Mouse (Mus musculus): ENCODE data around the gene Lrrfip1. TPM values are rescaled to one million over a fixed set of nuclear protein-coding genes. Genes with fewer than 3 reads are reported as not detected.

Lrrfip1 gene
- polyA plus RNA-seq, 1 experiment from 2014 or later = 69.2 TPM

- H3K4me3 ChIP-seq (ENCODE audit: low read length) = no peak overlapping the region
- H3K4me2 ChIP-seq (ENCODE audit: low read depth, low read length) = no peak overlapping the region
- H3K27me3 ChIP-seq (replicated peaks; ENCODE audit: control insufficient read depth, insufficient read depth, low read length) = no peaks in the 10 kb centered on the region
- H3K9ac ChIP-seq (ENCODE audit: low read depth, low read length) = no peak overlapping the region
- peaks cover 17% of the 10 kb centered on the region for H3K36me3 ChIP-seq (ENCODE audit: control insufficient read depth, insufficient read depth, low read length)
- 90% methylated on average over 4 of the region's 4 CpGs for WGBS
- no peak overlapping the region for H3K27ac ChIP-seq (ENCODE audit: low read length)
- no peak for ATAC-seq
- H3K9me3 ChIP-seq (ENCODE audit: control insufficient read depth, low read length) = peaks cover 6% of the 10 kb centered on the region; the same call in 1 of the 2 replicates
- no peaks in the 10 kb centered on the region for H3K4me1 ChIP-seq (ENCODE audit: control insufficient read depth, insufficient read depth, low read length)
These were observed 130.3 kb downstream of the Lrrfip1 start for GRCm38 (mm10) chr1:91128849-91129248.

- ATAC-seq = no peak
- no peaks in the 10 kb centered on the region for H3K4me1 ChIP-seq (ENCODE audit: control insufficient read depth, insufficient read depth, low read length)
These were observed 138.5 kb downstream of the Lrrfip1 start for GRCm38 (mm10) chr1:91137036-91137435.

GRCm38 (mm10) chr1:91144813-91145212 is 146.3 kb downstream of the Lrrfip1 start, which contains the start of gene Rbm44:
Gene Rbm44, plus strand, starts transcription at chr1:91145089.
- no peak within 1 kb of the TSS for H3K9ac ChIP-seq (ENCODE audit: low read depth, low read length)
- H3K27me3 ChIP-seq (replicated peaks; ENCODE audit: control insufficient read depth, insufficient read depth, low read length) = no peaks in the 10 kb centered on the region
- H3K36me3 ChIP-seq (ENCODE audit: control insufficient read depth, insufficient read depth, low read length) = no peaks in the 10 kb centered on the region
- no peaks in the 10 kb centered on the region for H3K4me1 ChIP-seq (ENCODE audit: control insufficient read depth, insufficient read depth, low read length)
- no peak within 1 kb of the TSS for H3K4me3 ChIP-seq (ENCODE audit: low read length)
- H3K9me3 ChIP-seq (ENCODE audit: control insufficient read depth, low read length) = no peaks in the 10 kb centered on the region
- ATAC-seq = no peak
- 61% methylated on average over 20 of the region's 20 CpGs for WGBS
- H3K27ac ChIP-seq (ENCODE audit: low read length) = no peak within 1 kb of the TSS
- no peak within 1 kb of the TSS for H3K4me2 ChIP-seq (ENCODE audit: low read depth, low read length)

More at GRCm38 (mm10) chr1:91137036-91137435, 138.5 kb downstream of the Lrrfip1 start:
- H3K4me2 ChIP-seq (ENCODE audit: low read depth, low read length) = no peak overlapping the region
- 80% methylated on average over 2 of the region's 2 CpGs for WGBS
- no peaks in the 10 kb centered on the region for H3K9me3 ChIP-seq (ENCODE audit: control insufficient read depth, low read length)
- no peak overlapping the region for H3K27ac ChIP-seq (ENCODE audit: low read length)
- no peak overlapping the region for H3K9ac ChIP-seq (ENCODE audit: low read depth, low read length)
- H3K36me3 ChIP-seq (ENCODE audit: control insufficient read depth, insufficient read depth, low read length) = no peaks in the 10 kb centered on the region
- H3K27me3 ChIP-seq (replicated peaks; ENCODE audit: control insufficient read depth, insufficient read depth, low read length) = no peaks in the 10 kb centered on the region
- H3K4me3 ChIP-seq (ENCODE audit: low read length) = no peak overlapping the region

GRCm38 (mm10) chr1:91151509-91151908 is 153.0 kb downstream of the Lrrfip1 start:
- Histone ChIP-seq H3K9ac (ENCODE audit: low read depth, low read length) (no peak overlapping the region), H3K27ac (ENCODE audit: low read length) (no peak overlapping the region), H3K36me3 (ENCODE audit: control insufficient read depth, insufficient read depth, low read length) (no peaks in the 10 kb centered on the region), H3K4me2 (ENCODE audit: low read depth, low read length) (no peak overlapping the region), H3K4me3 (ENCODE audit: low read length) (no peak overlapping the region), H3K4me1 (ENCODE audit: control insufficient read depth, insufficient read depth, low read length) (no peaks in the 10 kb centered on the region), H3K9me3 (ENCODE audit: control insufficient read depth, low read length) (no peaks in the 10 kb centered on the region), H3K27me3 (replicated peaks; ENCODE audit: control insufficient read depth, insufficient read depth, low read length) (no peaks in the 10 kb centered on the region)
- no peak for ATAC-seq
- 61% methylated on average over 2 of the region's 2 CpGs for WGBS

- Histone ChIP-seq H3K27me3 (replicated peaks; ENCODE audit: control insufficient read depth, insufficient read depth, low read length) (no peaks in the 10 kb centered on the region), H3K27ac (ENCODE audit: low read length) (no peak overlapping the region), H3K4me1 (ENCODE audit: control insufficient read depth, insufficient read depth, low read length) (no peaks in the 10 kb centered on the region), H3K9me3 (ENCODE audit: control insufficient read depth, low read length) (no peaks in the 10 kb centered on the region), H3K9ac (ENCODE audit: low read depth, low read length) (no peak overlapping the region), H3K4me2 (ENCODE audit: low read depth, low read length) (no peak overlapping the region), H3K4me3 (ENCODE audit: low read length) (no peak overlapping the region), H3K36me3 (ENCODE audit: control insufficient read depth, insufficient read depth, low read length) (no peaks in the 10 kb centered on the region)
- WGBS = 78% methylated on average over 6 of the region's 6 CpGs
- ATAC-seq = no peak
These were observed 168.3 kb downstream of the Lrrfip1 start for GRCm38 (mm10) chr1:91166798-91167197.

GRCm38 (mm10) chr1:91169157-91169556 is 170.6 kb downstream of the Lrrfip1 start:
- no peak for ATAC-seq
- WGBS = 86% methylated on average over 4 of the region's 4 CpGs
- H3K36me3 ChIP-seq (ENCODE audit: control insufficient read depth, insufficient read depth, low read length) = no peaks in the 10 kb centered on the region

GRCm38 (mm10) chr1:91174796-91175195 is 176.3 kb downstream of the Lrrfip1 start:
- Histone ChIP-seq H3K36me3 (ENCODE audit: control insufficient read depth, insufficient read depth, low read length) (no peaks in the 10 kb centered on the region), H3K27ac (ENCODE audit: low read length) (no peak overlapping the region), H3K27me3 (replicated peaks; ENCODE audit: control insufficient read depth, insufficient read depth, low read length) (0 out of 2 replicates have a peak, but pooled peaks cover 5% of the 10 kb centered on the region), H3K4me2 (ENCODE audit: low read depth, low read length) (no peak overlapping the region), H3K4me3 (ENCODE audit: low read length) (no peak overlapping the region), H3K9me3 (ENCODE audit: control insufficient read depth, low read length) (no peaks in the 10 kb centered on the region), H3K4me1 (ENCODE audit: control insufficient read depth, insufficient read depth, low read length) (peaks cover 2% of the 10 kb centered on the region), H3K9ac (ENCODE audit: low read depth, low read length) (no peak overlapping the region)
- no peak for ATAC-seq
- 91% methylated on average over 5 of the region's 5 CpGs for WGBS

More at GRCm38 (mm10) chr1:91169157-91169556, 170.6 kb downstream of the Lrrfip1 start:
- no peak overlapping the region for H3K4me2 ChIP-seq (ENCODE audit: low read depth, low read length)
- no peak overlapping the region for H3K4me3 ChIP-seq (ENCODE audit: low read length)
- H3K9me3 ChIP-seq (ENCODE audit: control insufficient read depth, low read length) = no peaks in the 10 kb centered on the region
- H3K9ac ChIP-seq (ENCODE audit: low read depth, low read length) = no peak overlapping the region
- no peaks in the 10 kb centered on the region for H3K4me1 ChIP-seq (ENCODE audit: control insufficient read depth, insufficient read depth, low read length)
- no peak overlapping the region for H3K27ac ChIP-seq (ENCODE audit: low read length)
- H3K27me3 ChIP-seq (replicated peaks; ENCODE audit: control insufficient read depth, insufficient read depth, low read length) = no peaks in the 10 kb centered on the region

- Histone ChIP-seq H3K27ac (ENCODE audit: low read length) (no peak overlapping the region), H3K9ac (ENCODE audit: low read depth, low read length) (no peak overlapping the region), H3K36me3 (ENCODE audit: control insufficient read depth, insufficient read depth, low read length) (no peaks in the 10 kb centered on the region), H3K4me1 (ENCODE audit: control insufficient read depth, insufficient read depth, low read length) (peaks cover 10% of the 10 kb centered on the region), H3K9me3 (ENCODE audit: control insufficient read depth, low read length) (no peaks in the 10 kb centered on the region), H3K27me3 (replicated peaks; ENCODE audit: control insufficient read depth, insufficient read depth, low read length) (0 out of 2 replicates have a peak, but pooled peaks cover 8% of the 10 kb centered on the region), H3K4me3 (ENCODE audit: low read length) (no peak overlapping the region), H3K4me2 (ENCODE audit: low read depth, low read length) (no peak overlapping the region)
- no peak for ATAC-seq
- 63% methylated on average over 3 of the region's 3 CpGs for WGBS
These were observed 177.5 kb downstream of the Lrrfip1 start for GRCm38 (mm10) chr1:91176026-91176425.

GRCm38 (mm10) chr1:91176871-91177270 is 178.3 kb downstream of the Lrrfip1 start:
- Histone ChIP-seq H3K4me2 (ENCODE audit: low read depth, low read length) (no peak overlapping the region), H3K9ac (ENCODE audit: low read depth, low read length) (no peak overlapping the region), H3K4me3 (ENCODE audit: low read length) (no peak overlapping the region), H3K9me3 (ENCODE audit: control insufficient read depth, low read length) (no peaks in the 10 kb centered on the region), H3K27ac (ENCODE audit: low read length) (no peak overlapping the region), H3K27me3 (replicated peaks; ENCODE audit: control insufficient read depth, insufficient read depth, low read length) (0 out of 2 replicates have a peak, but pooled peaks cover 8% of the 10 kb centered on the region), H3K36me3 (ENCODE audit: control insufficient read depth, insufficient read depth, low read length) (no peaks in the 10 kb centered on the region), H3K4me1 (ENCODE audit: control insufficient read depth, insufficient read depth, low read length) (peaks cover 15% of the 10 kb centered on the region)
- WGBS = 82% methylated on average over 4 of the region's 4 CpGs
- ATAC-seq = no peak
